Mouse (Mus musculus): ENCODE data around the gene Sys1. TPM values are rescaled to one million over a fixed set of nuclear protein-coding genes. Genes with fewer than 3 reads are reported as not detected.

Sys1 gene
- polyA plus RNA-seq, 1 experiment from 2014 or later = 24.5 TPM

- Histone ChIP-seq H3K27me3 (ENCODE audit: control insufficient read depth, insufficient read depth, low read depth, low read length) (no peaks in the 10 kb centered on the region), H3K4me1 (ENCODE audit: control insufficient read depth, low read depth, low read length) (no peaks in the 10 kb centered on the region; the same call in 1 of the 2 replicates), H3K4me3 (ENCODE audit: low read depth, low read length) (no peak overlapping the region), H3K9ac (ENCODE audit: low read depth, low read length) (no peak overlapping the region), H3K4me2 (ENCODE audit: low read depth, low read length) (no peak overlapping the region), H3K27ac (ENCODE audit: low read length) (no peak overlapping the region), H3K9me3 (replicated peaks; ENCODE audit: control insufficient read depth, low read length) (no peaks in the 10 kb centered on the region), H3K36me3 (ENCODE audit: control insufficient read depth, insufficient read depth) (no peaks in the 10 kb centered on the region)
- ATAC-seq (ENCODE audit: low read depth) = no peak
- 33% methylated on average over 4 of the region's 5 CpGs for WGBS (ENCODE audit: insufficient replicate concordance)
Measured at GRCm38 (mm10) chr2:164510621-164511190, 53.9 kb downstream of the Sys1 start.

- 33% methylated on average over 13 of the region's 14 CpGs for WGBS (ENCODE audit: insufficient replicate concordance)
- H3K9me3 ChIP-seq (replicated peaks; ENCODE audit: control insufficient read depth, low read length) = no peaks in the 10 kb centered on the region
- H3K9ac ChIP-seq (ENCODE audit: low read depth, low read length) = no peak overlapping the region
- no peaks in the 10 kb centered on the region for H3K27me3 ChIP-seq (ENCODE audit: control insufficient read depth, insufficient read depth, low read depth, low read length)
- H3K4me2 ChIP-seq (ENCODE audit: low read depth, low read length) = no peak overlapping the region
- no peaks in the 10 kb centered on the region; the same call in 1 of the 2 replicates for H3K4me1 ChIP-seq (ENCODE audit: control insufficient read depth, low read depth, low read length)
- no peaks in the 10 kb centered on the region for H3K36me3 ChIP-seq (ENCODE audit: control insufficient read depth, insufficient read depth)
- no peak overlapping the region for H3K27ac ChIP-seq (ENCODE audit: low read length)
- no peak for ATAC-seq (ENCODE audit: low read depth)
- H3K4me3 ChIP-seq (ENCODE audit: low read depth, low read length) = no peak overlapping the region
Measured at GRCm38 (mm10) chr2:164512121-164512909, 55.6 kb downstream of the Sys1 start.

- H3K4me3 ChIP-seq (ENCODE audit: low read depth, low read length) = no peak overlapping the region
- H3K9me3 ChIP-seq (replicated peaks; ENCODE audit: control insufficient read depth, low read length) = no peaks in the 10 kb centered on the region
- no peaks in the 10 kb centered on the region for H3K36me3 ChIP-seq (ENCODE audit: control insufficient read depth, insufficient read depth)
- no peak for ATAC-seq (ENCODE audit: low read depth)
- no peaks in the 10 kb centered on the region; the same call in 1 of the 2 replicates for H3K4me1 ChIP-seq (ENCODE audit: control insufficient read depth, low read depth, low read length)
- no peak overlapping the region for H3K27ac ChIP-seq (ENCODE audit: low read length)
- H3K4me2 ChIP-seq (ENCODE audit: low read depth, low read length) = no peak overlapping the region
- H3K27me3 ChIP-seq (ENCODE audit: control insufficient read depth, insufficient read depth, low read depth, low read length) = no peaks in the 10 kb centered on the region
- no peak overlapping the region for H3K9ac ChIP-seq (ENCODE audit: low read depth, low read length)
- 50% methylated on average over 8 of the region's 8 CpGs for WGBS (ENCODE audit: insufficient replicate concordance)
Measured at GRCm38 (mm10) chr2:164513389-164513788, 56.6 kb downstream of the Sys1 start.

- ATAC-seq (ENCODE audit: low read depth) = peak; percentile 56; the same call in 1 of the 2 replicates
- Histone ChIP-seq H3K27me3 (ENCODE audit: control insufficient read depth, insufficient read depth, low read depth, low read length) (no peaks in the 10 kb centered on the region), H3K9ac (ENCODE audit: low read depth, low read length) (no peak overlapping the region), H3K4me3 (ENCODE audit: low read depth, low read length) (no peak overlapping the region), H3K27ac (ENCODE audit: low read length) (no peak overlapping the region), H3K4me1 (ENCODE audit: control insufficient read depth, low read depth, low read length) (no peaks in the 10 kb centered on the region; the same call in 1 of the 2 replicates), H3K9me3 (replicated peaks; ENCODE audit: control insufficient read depth, low read length) (no peaks in the 10 kb centered on the region), H3K4me2 (ENCODE audit: low read depth, low read length) (no peak overlapping the region), H3K36me3 (ENCODE audit: control insufficient read depth, insufficient read depth) (no peaks in the 10 kb centered on the region)
- 51% methylated on average over 3 of the region's 3 CpGs for WGBS (ENCODE audit: insufficient replicate concordance)
Measured at GRCm38 (mm10) chr2:164514916-164515315, 58.2 kb downstream of the Sys1 start.

GRCm38 (mm10) chr2:164515897-164516296 is 59.1 kb downstream of the Sys1 start:
- H3K9ac ChIP-seq (ENCODE audit: low read depth, low read length) = no peak overlapping the region
- H3K27me3 ChIP-seq (ENCODE audit: control insufficient read depth, insufficient read depth, low read depth, low read length) = no peaks in the 10 kb centered on the region
- whole genome bisulfite sequencing (ENCODE audit: insufficient replicate concordance) = 65% methylated on average over 9 of the region's 9 CpGs
- no peaks in the 10 kb centered on the region; the same call in 1 of the 2 replicates for H3K4me1 ChIP-seq (ENCODE audit: control insufficient read depth, low read depth, low read length)
- no peak overlapping the region for H3K4me2 ChIP-seq (ENCODE audit: low read depth, low read length)
- H3K4me3 ChIP-seq (ENCODE audit: low read depth, low read length) = no peak overlapping the region
- no peak for ATAC-seq (ENCODE audit: low read depth)
- H3K27ac ChIP-seq (ENCODE audit: low read length) = no peak overlapping the region
- no peaks in the 10 kb centered on the region for H3K36me3 ChIP-seq (ENCODE audit: control insufficient read depth, insufficient read depth)
- H3K9me3 ChIP-seq (replicated peaks; ENCODE audit: control insufficient read depth, low read length) = no peaks in the 10 kb centered on the region

GRCm38 (mm10) chr2:164516592-164516991 is 59.8 kb downstream of the Sys1 start:
- H3K9ac ChIP-seq (ENCODE audit: low read depth, low read length) = no peak overlapping the region
- no peak for ATAC-seq (ENCODE audit: low read depth)
- H3K4me3 ChIP-seq (ENCODE audit: low read depth, low read length) = no peak overlapping the region
- H3K4me1 ChIP-seq (ENCODE audit: control insufficient read depth, low read depth, low read length) = no peaks in the 10 kb centered on the region; the same call in 1 of the 2 replicates
- no peaks in the 10 kb centered on the region for H3K27me3 ChIP-seq (ENCODE audit: control insufficient read depth, insufficient read depth, low read depth, low read length)
- H3K9me3 ChIP-seq (replicated peaks; ENCODE audit: control insufficient read depth, low read length) = no peaks in the 10 kb centered on the region
- no peaks in the 10 kb centered on the region for H3K36me3 ChIP-seq (ENCODE audit: control insufficient read depth, insufficient read depth)
- WGBS (ENCODE audit: insufficient replicate concordance) = 77% methylated on average over 11 of the region's 11 CpGs
- no peak overlapping the region for H3K27ac ChIP-seq (ENCODE audit: low read length)
- no peak overlapping the region for H3K4me2 ChIP-seq (ENCODE audit: low read depth, low read length)

GRCm38 (mm10) chr2:164517485-164518221 is 60.9 kb downstream of the Sys1 start:
- Histone ChIP-seq H3K36me3 (ENCODE audit: control insufficient read depth, insufficient read depth) (no peaks in the 10 kb centered on the region), H3K9ac (ENCODE audit: low read depth, low read length) (no peak overlapping the region), H3K4me1 (ENCODE audit: control insufficient read depth, low read depth, low read length) (no peaks in the 10 kb centered on the region; the same call in 1 of the 2 replicates), H3K4me2 (ENCODE audit: low read depth, low read length) (no peak overlapping the region), H3K4me3 (ENCODE audit: low read depth, low read length) (no peak overlapping the region), H3K27ac (ENCODE audit: low read length) (no peak overlapping the region), H3K27me3 (ENCODE audit: control insufficient read depth, insufficient read depth, low read depth, low read length) (no peaks in the 10 kb centered on the region), H3K9me3 (replicated peaks; ENCODE audit: control insufficient read depth, low read length) (no peaks in the 10 kb centered on the region)
- ATAC-seq (ENCODE audit: low read depth) = peak; percentile 28; the same call in 1 of the 2 replicates
- 25% methylated on average over 10 of the region's 10 CpGs for whole genome bisulfite sequencing (ENCODE audit: insufficient replicate concordance)

GRCm38 (mm10) chr2:164518266-164519170 is 61.8 kb downstream of the Sys1 start:
- H3K9ac ChIP-seq (ENCODE audit: low read depth, low read length) = no peak overlapping the region

More at GRCm38 (mm10) chr2:164518266-164519170, 61.8 kb downstream of the Sys1 start:
- 53% methylated on average over 11 of the region's 11 CpGs for WGBS (ENCODE audit: insufficient replicate concordance)
- no peak for ATAC-seq (ENCODE audit: low read depth)
- H3K36me3 ChIP-seq (ENCODE audit: control insufficient read depth, insufficient read depth) = no peaks in the 10 kb centered on the region
- H3K9me3 ChIP-seq (replicated peaks; ENCODE audit: control insufficient read depth, low read length) = no peaks in the 10 kb centered on the region
- no peak overlapping the region for H3K4me3 ChIP-seq (ENCODE audit: low read depth, low read length)
- H3K27me3 ChIP-seq (ENCODE audit: control insufficient read depth, insufficient read depth, low read depth, low read length) = no peaks in the 10 kb centered on the region
- no peak overlapping the region for H3K4me2 ChIP-seq (ENCODE audit: low read depth, low read length)
- H3K27ac ChIP-seq (ENCODE audit: low read length) = no peak overlapping the region
- no peaks in the 10 kb centered on the region for H3K4me1 ChIP-seq (ENCODE audit: control insufficient read depth, low read depth, low read length)
